Mouse (Mus musculus) lung, embryonic 15.5 days (tissue): ENCODE data around the gene Flt3l. TPM values are rescaled to one million over a fixed set of nuclear protein-coding genes. Genes with fewer than 3 reads are reported as not detected.
"Not testable (repeated sequence)": the region's sequence is repeated elsewhere in the genome, so short reads cannot be mapped to it uniquely, and the experiment has no call there.

Experiments used
- ATAC-seq: fragments of 200-750 bp; cut with Nextera tagmentation; 2 replicates; pipeline ENCODE4 v1.8.0; 2017; ENCODE audit warnings: moderate number of reproducible peaks, borderline replicate concordance; ENCODE audit not compliant: low FRiP score, low TSS enrichment; ENCODE audit errors: extremely low read depth
- H3K27ac ChIP-seq: fragments of 300-500 bp; sonication (generic); 2 replicates; pipeline ENCODE4 v1.5.1; 2015; ENCODE audit warnings: moderate library complexity, mild to moderate bottlenecking, inconsistent platforms
- H3K27me3 ChIP-seq: fragments of 300-500 bp; sonication (generic); 2 replicates; pipeline ENCODE4 v1.6.1; 2015; ENCODE audit warnings: inconsistent platforms
- H3K36me3 ChIP-seq: fragments of 300-500 bp; sonication (generic); 2 replicates; pipeline ENCODE4 v1.6.1; 2015; ENCODE audit warnings: inconsistent platforms
- H3K4me1 ChIP-seq: fragments of 300-500 bp; sonication (generic); 2 replicates; pipeline ENCODE4 v1.6.1; 2015; ENCODE audit warnings: inconsistent platforms
- H3K4me2 ChIP-seq: fragments of 300-500 bp; sonication (generic); 2 replicates; pipeline ENCODE4 v1.6.1; 2015; ENCODE audit warnings: inconsistent platforms, mild to moderate bottlenecking, moderate library complexity
- H3K4me3 ChIP-seq: fragments of 300-500 bp; sonication (generic); 2 replicates; pipeline ENCODE4 v1.5.1; 2015; ENCODE audit warnings: mild to moderate bottlenecking, inconsistent platforms
- H3K9ac ChIP-seq: fragments of 300-500 bp; sonication (generic); 2 replicates; pipeline ENCODE4 v1.6.1; 2015; ENCODE audit warnings: inconsistent platforms
- H3K9me3 ChIP-seq: fragments of 300-500 bp; sonication (generic); 2 replicates; pipeline ENCODE4 v1.6.1; 2016; ENCODE audit warnings: inconsistent platforms
- WGBS: fragments of 180-500 bp; shearing (Covaris S2); methylation state at CpG from one replicate; pipeline ENCODE4 v1.1.7; 2015; 5-methylcytosine and 5-hydroxymethylcytosine counted together
- polyA plus RNA-seq: library from polyadenylated mRNA; unstranded; fragments of >200 nt; fragmentation: Nextera tagmentation; extraction: Ambion mirVana; gene quantifications from 2 replicates; pipeline ENCODE4 v1.2.1, GENCODE M21; 2015

Gene Flt3l
- polyA plus RNA-seq, 1 experiment from 2014 or later, result 1.5 TPM

DNA sequence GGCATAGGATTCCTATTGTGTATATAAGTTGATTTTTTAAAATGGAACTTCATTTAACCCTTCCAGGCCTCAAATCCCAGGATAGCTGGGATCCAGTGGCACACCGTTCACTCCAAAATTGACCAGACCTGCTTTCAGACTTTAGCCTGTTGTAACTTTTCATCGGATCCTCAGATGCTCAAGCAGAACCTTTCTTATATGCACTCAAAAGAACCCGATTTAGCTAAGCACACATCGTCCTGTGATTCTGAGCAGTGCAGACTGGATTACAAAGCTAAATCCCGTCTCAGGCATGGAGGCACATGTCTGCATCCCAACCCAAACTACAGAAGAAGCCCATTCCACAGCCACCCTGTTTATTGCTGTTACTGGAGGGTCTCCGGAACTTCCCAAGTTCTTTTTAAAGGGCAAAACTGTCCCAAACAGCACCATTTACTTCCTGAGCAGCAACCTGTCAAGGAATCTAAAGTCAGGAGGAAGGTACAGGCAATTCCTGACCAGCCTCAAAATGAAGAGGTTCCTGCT lies 8.5 kb downstream of the Flt3l start:
- Histone ChIP-seq H3K4me3 (peak overlapping the region; percentile 90), H3K9me3 (no peaks in the 10 kb centered on the region)
- 2% methylated on average over 6 of the region's 6 CpGs for WGBS

DNA sequence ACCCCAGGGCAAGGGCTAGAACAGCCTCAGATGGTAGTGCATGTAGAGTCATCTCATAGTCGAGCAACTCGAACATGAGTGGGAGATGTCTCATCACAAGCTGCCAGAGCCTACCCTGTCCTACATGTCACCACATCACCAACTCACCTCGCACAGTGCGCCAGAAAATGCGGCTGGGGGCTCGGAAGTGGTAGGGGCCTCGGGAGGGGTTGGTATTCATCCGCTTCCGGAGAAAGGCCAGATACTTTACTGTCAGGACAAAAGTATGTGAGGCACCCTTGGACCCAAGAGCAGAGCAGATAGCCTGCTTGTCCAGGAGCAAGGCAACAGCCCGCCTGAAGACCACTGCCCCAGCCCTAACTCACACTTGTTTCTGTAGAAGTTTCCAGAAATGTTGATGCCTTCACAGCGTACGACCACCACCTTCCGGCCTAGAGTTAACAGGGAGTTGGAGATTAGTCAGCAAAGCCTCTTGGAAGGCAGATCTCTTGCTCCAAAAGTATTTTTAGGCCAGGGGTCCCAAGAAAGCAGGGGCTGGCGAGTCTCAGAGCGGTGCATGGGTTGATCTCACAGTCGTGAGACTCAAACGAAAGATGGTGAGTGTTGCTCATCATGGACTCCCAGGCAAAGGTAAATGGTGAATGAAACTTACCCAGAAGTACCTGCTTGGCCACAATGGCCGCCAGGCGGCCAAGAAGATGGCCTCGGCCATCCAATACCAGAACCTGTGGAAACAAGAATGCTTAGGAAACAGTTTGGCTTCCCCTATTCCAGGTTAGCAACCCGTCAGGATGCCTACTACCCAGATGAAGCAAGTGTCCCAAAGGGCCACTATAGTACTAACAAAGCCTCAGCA lies 9.2 kb downstream of the Flt3l start:
- Histone ChIP-seq H3K4me2 (peak overlapping the region; percentile 81), H3K9me3 (no peaks in the 10 kb centered on the region), H3K27me3 (no peaks in the 10 kb centered on the region), H3K4me1 (peaks cover 49% of the 10 kb centered on the region), H3K4me3 (peak overlapping the region; percentile 90), H3K36me3 (peaks cover 35% of the 10 kb centered on the region), H3K27ac (peak overlapping the region; percentile 88), H3K9ac (peak overlapping the region; percentile 99)
- no peak for ATAC-seq
- WGBS, result 21% methylated on average over 21 of the region's 21 CpGs

More for the DNA sequence above, 8.5 kb downstream of the Flt3l start:
- Histone ChIP-seq H3K4me2 (peak overlapping the region; percentile 81), H3K9ac (peak overlapping the region; percentile 99), H3K27ac (peak overlapping the region; percentile 88), H3K4me1 (peaks cover 43% of the 10 kb centered on the region), H3K36me3 (peaks cover 28% of the 10 kb centered on the region), H3K27me3 (no peaks in the 10 kb centered on the region)
- no peak for ATAC-seq

DNA sequence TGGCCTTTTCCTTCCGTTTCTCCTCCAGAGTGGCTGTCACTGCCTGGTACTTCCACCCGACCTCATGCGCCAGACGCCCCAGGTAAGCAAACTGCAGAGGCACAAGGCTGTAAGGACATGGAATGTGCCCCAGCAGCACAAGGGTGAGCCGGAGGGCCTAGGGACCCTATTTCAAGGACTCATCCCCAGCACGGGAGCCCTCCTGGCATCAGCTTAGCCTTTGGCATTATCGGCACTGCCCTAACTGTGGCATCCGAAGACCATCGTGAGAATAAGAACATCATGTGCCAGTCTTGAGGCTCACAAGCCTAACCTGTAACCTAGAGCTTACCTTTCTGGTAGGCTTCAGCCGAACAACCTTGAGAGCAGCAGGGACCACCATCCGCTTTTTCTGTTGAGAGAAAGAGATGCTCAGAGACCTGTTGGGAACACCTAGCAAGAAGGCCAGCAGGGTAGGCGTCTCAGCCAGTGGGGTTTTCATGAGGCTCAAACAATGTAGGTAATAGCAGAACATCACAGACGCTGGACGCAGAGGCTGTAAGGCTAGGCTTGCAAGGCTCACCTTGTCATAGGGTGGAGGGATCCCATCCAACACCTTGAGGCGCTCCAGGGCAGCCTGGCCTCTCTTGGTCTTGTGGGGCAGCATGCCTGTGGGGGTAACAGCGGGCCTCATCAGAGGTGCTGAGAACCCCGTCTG lies 9.9 kb downstream of the Flt3l start:
- no peak for ATAC-seq
- Histone ChIP-seq H3K9me3 (no peaks in the 10 kb centered on the region), H3K27me3 (no peaks in the 10 kb centered on the region), H3K9ac (peak overlapping the region; percentile 99), H3K4me2 (peak overlapping the region; percentile 81), H3K36me3 (peaks cover 42% of the 10 kb centered on the region), H3K4me1 (peaks cover 57% of the 10 kb centered on the region), H3K27ac (peak overlapping the region; percentile 88), H3K4me3 (peak overlapping the region; percentile 90)
- WGBS, result 63% methylated on average over 17 of the region's 17 CpGs

DNA sequence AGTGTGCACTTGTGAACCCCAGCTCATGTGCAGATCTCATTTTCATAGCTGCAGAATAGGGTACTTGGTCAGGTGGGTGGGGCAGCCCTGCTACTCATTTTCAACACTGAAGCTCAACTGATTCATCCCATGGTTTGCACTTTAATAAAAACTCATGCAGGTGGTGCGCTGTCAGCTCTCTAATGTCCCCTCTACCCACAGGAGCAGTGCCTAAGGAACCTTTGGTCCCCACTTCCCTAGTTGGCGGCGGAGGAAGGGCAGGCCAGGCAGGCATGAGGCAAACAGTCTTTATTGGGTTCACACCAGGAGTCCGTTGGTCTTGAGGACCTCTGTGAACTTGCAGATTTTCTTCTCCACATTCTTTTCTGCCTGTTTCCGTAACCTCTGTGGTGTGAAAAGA lies 10.6 kb downstream of the Flt3l start:
- H3K4me2 ChIP-seq, result peak overlapping the region; percentile 81; the same call in 1 of the 2 replicates
- peaks cover 61% of the 10 kb centered on the region for H3K4me1 ChIP-seq
- H3K27me3 ChIP-seq, H3K9ac ChIP-seq, H3K9me3 ChIP-seq, ATAC-seq: not testable (repeated sequence)
- peak overlapping the region; percentile 88 for H3K27ac ChIP-seq
- H3K36me3 ChIP-seq, result peaks cover 49% of the 10 kb centered on the region
- peak overlapping the region; percentile 1 for H3K4me3 ChIP-seq
- WGBS, result 69% methylated on average over 5 of the region's 5 CpGs

DNA sequence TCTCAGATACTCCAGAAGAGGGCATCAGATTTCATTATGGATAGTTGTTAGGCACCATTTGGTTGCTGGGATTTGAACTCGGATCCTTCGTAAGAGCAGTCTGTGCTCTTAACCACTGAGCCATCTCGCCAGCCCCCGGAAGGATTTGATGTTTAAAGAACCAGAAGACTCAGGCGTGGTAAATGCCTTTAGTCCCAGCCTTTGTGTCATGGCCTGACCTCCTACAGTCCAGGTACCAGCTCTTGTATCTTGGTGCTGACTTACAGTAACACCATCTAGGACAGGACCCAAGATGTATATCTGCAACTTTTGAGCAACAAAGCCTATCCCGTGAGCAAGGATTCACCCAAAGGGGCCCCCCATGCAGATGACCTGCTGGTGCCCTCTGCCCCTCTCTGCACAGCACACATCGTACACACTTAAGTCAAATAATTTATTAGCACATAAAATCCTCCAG lies 11.1 kb downstream of the Flt3l start:
- Histone ChIP-seq H3K4me1 (peaks cover 60% of the 10 kb centered on the region), H3K4me3 (peak overlapping the region; percentile 1), H3K9ac (0 out of 2 replicates have a peak overlapping the region, but pooled peaks have one; percentile 20)

DNA sequence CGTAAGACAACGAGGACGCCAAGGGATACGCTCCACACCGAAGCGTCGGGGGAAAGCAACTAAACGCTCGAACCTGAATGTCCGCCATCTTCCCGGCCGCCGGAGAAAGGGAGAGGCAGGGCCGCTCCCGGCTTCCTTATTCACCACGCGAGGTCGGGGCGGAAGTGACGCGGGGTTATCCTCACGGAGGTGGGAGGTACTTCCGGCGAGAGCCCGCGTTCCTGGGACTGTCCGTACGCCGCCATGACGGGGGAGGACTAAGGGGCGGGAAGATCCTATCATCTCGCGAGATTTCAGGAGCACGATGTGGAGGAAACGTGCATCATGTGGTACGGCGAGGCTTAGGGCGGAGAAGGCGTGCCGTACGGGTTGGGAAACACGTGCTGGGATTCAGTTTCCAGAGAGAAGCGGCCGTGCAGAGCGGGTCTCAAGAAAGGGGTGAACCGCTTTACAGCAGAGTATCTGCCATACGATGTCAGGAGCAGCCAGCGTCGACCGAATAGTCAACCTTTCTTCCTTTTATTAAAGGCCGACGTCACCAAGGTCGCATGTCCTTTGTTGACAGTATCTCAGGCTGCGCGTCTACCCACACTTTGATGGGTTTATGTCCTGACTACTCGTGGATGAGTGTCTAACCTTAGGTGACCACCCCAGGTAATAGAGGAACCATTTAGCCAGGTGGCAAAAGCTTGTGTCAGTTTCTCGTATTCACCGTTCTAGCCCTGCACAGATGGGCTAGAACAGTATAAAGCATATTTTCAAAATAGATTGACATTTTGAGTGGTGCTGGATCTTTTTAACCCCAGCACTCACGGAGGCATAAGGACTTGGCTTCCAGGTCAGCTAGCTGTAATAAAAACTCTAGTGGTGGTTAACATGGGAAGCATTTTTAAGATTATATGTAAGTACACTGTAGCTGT lies 11.7 kb downstream of the Flt3l start, which contains the start of gene Rps11:
TSS of gene Rps11 (minus strand) at position 216 of the 920 bp plus-strand sequence.
- H3K9me3 ChIP-seq, result no peaks in the 10 kb centered on the region
- peak within 1 kb of the TSS; percentile 91 for H3K4me3 ChIP-seq
- peak within 1 kb of the TSS; percentile 88 for H3K27ac ChIP-seq
- peak within 1 kb of the TSS; percentile 61 for H3K4me2 ChIP-seq
- H3K9ac ChIP-seq, result peak within 1 kb of the TSS; percentile 97
- H3K4me1 ChIP-seq, result peaks cover 53% of the 10 kb centered on the region
- WGBS, result under 1% methylated on average over 59 of the region's 59 CpGs
- peaks cover 57% of the 10 kb centered on the region for H3K36me3 ChIP-seq
- H3K27me3 ChIP-seq, result no peaks in the 10 kb centered on the region
- peak; percentile 86 for ATAC-seq

More for the DNA sequence above, 11.1 kb downstream of the Flt3l start:
- Histone ChIP-seq H3K36me3 (peaks cover 50% of the 10 kb centered on the region), H3K4me2 (peak overlapping the region; percentile 49), H3K27ac (peak overlapping the region; percentile 88), H3K27me3 (no peaks in the 10 kb centered on the region), H3K9me3 (no peaks in the 10 kb centered on the region)
- 22% methylated on average over 7 of the region's 7 CpGs for WGBS
- ATAC-seq, result no peak

DNA sequence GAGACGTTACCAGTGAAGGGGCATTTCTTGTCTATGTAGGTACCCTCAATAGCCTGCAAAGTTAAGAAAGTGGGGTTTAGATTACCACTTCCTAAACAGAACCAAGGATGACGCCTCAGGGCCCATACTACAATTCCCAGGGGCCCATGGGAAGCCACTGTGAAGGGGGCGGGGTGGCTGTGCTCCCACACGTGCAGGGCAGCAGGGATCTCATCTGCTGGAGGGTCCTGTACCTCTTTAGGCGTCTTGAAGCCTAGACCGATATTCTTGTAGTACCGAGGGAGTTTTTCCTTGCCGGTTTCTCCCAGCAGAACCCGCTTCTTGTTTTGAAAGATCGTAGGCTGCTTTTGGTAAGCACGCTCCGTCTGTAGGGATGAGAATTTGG lies 13.1 kb downstream of the Flt3l start:
- Histone ChIP-seq H3K27ac (peak overlapping the region; percentile 84), H3K9me3 (no peaks in the 10 kb centered on the region), H3K36me3 (peaks cover 65% of the 10 kb centered on the region), H3K9ac (peak overlapping the region; percentile 97), H3K4me2 (peak overlapping the region; percentile 61), H3K4me3 (peak overlapping the region; percentile 91), H3K27me3 (no peaks in the 10 kb centered on the region), H3K4me1 (peaks cover 53% of the 10 kb centered on the region)
- WGBS, result 15% methylated on average over 12 of the region's 12 CpGs
- ATAC-seq, result no peak

DNA sequence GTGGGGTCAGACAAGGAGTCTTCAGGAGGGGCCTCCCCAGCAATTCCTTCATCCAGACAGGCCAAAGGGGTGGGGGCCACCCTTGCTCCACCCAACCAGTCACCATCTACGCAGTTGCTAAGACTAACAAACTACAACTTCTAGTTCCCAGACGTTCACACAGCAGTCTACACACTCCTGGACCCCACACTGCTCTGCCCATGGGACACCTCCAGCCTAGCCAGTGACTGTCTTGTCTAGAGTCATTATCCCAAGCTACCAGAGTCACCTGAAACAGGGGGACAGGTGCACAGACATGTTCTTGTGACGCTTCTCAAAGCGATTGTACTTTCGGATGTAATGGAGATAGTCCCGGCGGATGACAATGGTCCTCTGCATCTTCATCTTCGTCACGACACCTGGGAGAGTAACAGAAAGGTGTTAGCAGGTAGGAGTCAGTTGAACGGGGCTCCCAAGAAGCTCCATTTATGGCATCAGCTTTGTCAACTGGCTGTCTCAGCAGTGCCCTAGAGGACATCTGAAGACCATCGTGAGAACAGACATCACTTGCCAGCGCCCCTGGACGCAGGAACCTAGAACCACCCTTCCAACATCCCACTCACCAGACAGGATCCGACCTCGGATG lies 13.6 kb downstream of the Flt3l start:
- Histone ChIP-seq H3K9me3 (no peaks in the 10 kb centered on the region), H3K4me1 (peaks cover 53% of the 10 kb centered on the region), H3K4me2 (peak overlapping the region; percentile 61), H3K36me3 (peaks cover 71% of the 10 kb centered on the region), H3K27me3 (no peaks in the 10 kb centered on the region), H3K9ac (peak overlapping the region; percentile 97), H3K27ac (peak overlapping the region; percentile 26; the same call in 1 of the 2 replicates), H3K4me3 (peak overlapping the region; percentile 91)
- ATAC-seq, result no peak
- 68% methylated on average over 15 of the region's 15 CpGs for WGBS

DNA sequence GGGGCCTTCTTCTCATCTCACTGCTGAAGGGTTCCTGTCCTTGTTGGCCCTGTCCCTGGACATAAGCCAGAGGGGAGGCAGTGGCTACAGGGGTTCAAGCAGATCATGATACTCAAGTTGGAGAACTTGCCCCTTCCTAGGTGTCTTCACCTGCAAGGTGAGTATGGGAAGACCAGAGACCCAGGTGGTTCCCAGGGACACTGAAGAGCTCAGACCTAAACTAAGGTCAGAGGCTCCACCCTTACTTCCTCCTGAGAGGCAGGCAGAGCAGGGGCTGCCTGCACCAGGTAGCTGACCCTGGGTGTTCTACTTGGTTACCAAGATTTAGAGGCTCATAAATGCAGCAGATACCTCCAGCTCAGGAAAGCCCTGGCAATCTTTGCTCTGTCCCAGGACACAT lies 14.3 kb downstream of the Flt3l start:
- H3K4me2 ChIP-seq, result peak overlapping the region; percentile 22; the same call in 1 of the 2 replicates
- H3K9me3 ChIP-seq, result no peaks in the 10 kb centered on the region
- peak overlapping the region; percentile 44 for H3K27ac ChIP-seq
- peaks cover 68% of the 10 kb centered on the region for H3K36me3 ChIP-seq
- H3K9ac ChIP-seq, result no peak overlapping the region
- peaks cover 48% of the 10 kb centered on the region for H3K4me1 ChIP-seq
- H3K4me3 ChIP-seq, result no peak overlapping the region
- no peaks in the 10 kb centered on the region for H3K27me3 ChIP-seq
- ATAC-seq, result no peak

DNA sequence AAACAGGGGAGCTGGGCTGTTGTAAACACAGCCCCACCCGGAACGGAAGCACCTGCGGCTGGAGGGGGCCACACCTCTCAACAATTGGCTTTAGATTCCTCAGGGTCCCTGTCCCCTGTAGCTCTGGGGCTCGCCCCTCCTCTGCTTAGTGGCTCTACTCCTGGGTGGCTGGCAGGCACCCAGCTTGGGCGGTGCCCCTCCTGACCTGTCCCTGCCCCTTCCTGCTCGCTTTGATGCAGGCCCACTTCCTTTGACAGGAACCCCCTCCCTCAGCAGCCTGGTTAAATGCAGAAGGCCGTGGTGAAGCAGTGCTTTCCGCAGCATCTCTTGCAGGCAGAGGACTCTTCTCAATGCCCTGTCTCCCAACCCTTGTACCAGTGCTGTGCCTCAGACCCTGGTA lies 14.8 kb downstream of the Flt3l start:
- H3K36me3 ChIP-seq, result peaks cover 62% of the 10 kb centered on the region
- H3K4me1 ChIP-seq, result peaks cover 43% of the 10 kb centered on the region
- 44% methylated on average over 8 of the region's 8 CpGs for WGBS
- H3K4me3 ChIP-seq, result no peak overlapping the region
- H3K4me2 ChIP-seq, result peak overlapping the region; percentile 22; the same call in 1 of the 2 replicates
- H3K9me3 ChIP-seq, result no peaks in the 10 kb centered on the region
- H3K27me3 ChIP-seq, result no peaks in the 10 kb centered on the region
- ATAC-seq, result no peak
- no peak overlapping the region for H3K9ac ChIP-seq
- peak overlapping the region; percentile 44 for H3K27ac ChIP-seq
